Mouse (Mus musculus): ENCODE results near the gene Adam1b. TPM values are rescaled to one million over a fixed set of nuclear protein-coding genes. Genes with fewer than 3 reads are reported as not detected.
A peak's percentile ranks its signal among the peaks of the same experiment; 100 is the strongest.

Adam1b gene
- polyA plus RNA-seq (2015; fragmentation: Nextera tagmentation; extraction: Ambion mirVana): 0.06 TPM in 1 of 2 replicates, not detected in the other

- Histone ChIP-seq H3K4me1 (no peaks in the 10 kb centered on the region), H3K9me3 (replicated peaks) (no peaks in the 10 kb centered on the region), H3K4me2 (no peak within 1 kb of the TSS), H3K36me3 (no peaks in the 10 kb centered on the region), H3K27ac (replicated peaks) (no peak within 1 kb of the TSS), H3K9ac (replicated peaks) (no peak within 1 kb of the TSS), H3K27me3 (replicated peaks) (no peaks in the 10 kb centered on the region), H3K4me3 (replicated peaks) (no peak within 1 kb of the TSS)
- WGBS: 92% methylated on average over 3 of the region's 3 CpGs
- ATAC-seq (ENCODE audit: low FRiP score): no peak
These were observed at the start of gene Adam1b for GRCm38 (mm10) chr5:121503231-121503630. Gene Adam1b, minus strand, starts transcription at chr5:121503435.

- Histone ChIP-seq H3K27ac (replicated peaks) (no peak overlapping the region), H3K4me2 (no peak overlapping the region), H3K9me3 (replicated peaks) (no peaks in the 10 kb centered on the region), H3K4me3 (replicated peaks) (no peak overlapping the region), H3K4me1 (peaks cover 17% of the 10 kb centered on the region), H3K9ac (replicated peaks) (no peak overlapping the region), H3K27me3 (replicated peaks) (no peaks in the 10 kb centered on the region), H3K36me3 (no peaks in the 10 kb centered on the region)
- ATAC-seq (ENCODE audit: low FRiP score): no peak
- WGBS: 87% methylated on average over 7 of the region's 7 CpGs
These were observed 46.0 kb upstream of the Adam1b start for GRCm38 (mm10) chr5:121549196-121549595.

GRCm38 (mm10) chr5:121547084-121547483, 43.8 kb upstream of the Adam1b start:
- H3K9me3 ChIP-seq (replicated peaks): no peaks in the 10 kb centered on the region
- H3K4me2 ChIP-seq: no peak overlapping the region
- 97% methylated on average over 3 of the region's 3 CpGs for WGBS
- H3K9ac ChIP-seq (replicated peaks): no peak overlapping the region
- no peak overlapping the region for H3K4me3 ChIP-seq (replicated peaks)
- H3K27me3 ChIP-seq (replicated peaks): no peaks in the 10 kb centered on the region
- no peak overlapping the region for H3K27ac ChIP-seq (replicated peaks)
- peaks cover 37% of the 10 kb centered on the region for H3K4me1 ChIP-seq
- ATAC-seq (ENCODE audit: low FRiP score): no peak
- no peaks in the 10 kb centered on the region for H3K36me3 ChIP-seq

- H3K4me2 ChIP-seq: peak overlapping the region; percentile 94
- H3K36me3 ChIP-seq: no peaks in the 10 kb centered on the region
- H3K4me3 ChIP-seq (replicated peaks): peak overlapping the region; percentile 100
- peak overlapping the region; percentile 95 for H3K9ac ChIP-seq (replicated peaks)
- H3K27ac ChIP-seq (replicated peaks): peak overlapping the region; percentile 96
- ATAC-seq (ENCODE audit: low FRiP score): peak; percentile 33; the same call in 1 of the 2 replicates
- no peaks in the 10 kb centered on the region for H3K9me3 ChIP-seq (replicated peaks)
- H3K27me3 ChIP-seq (replicated peaks): no peaks in the 10 kb centered on the region
- 33% methylated on average over 6 of the region's 6 CpGs for WGBS
- H3K4me1 ChIP-seq: peaks cover 41% of the 10 kb centered on the region
These were observed 43.3 kb upstream of the Adam1b start for GRCm38 (mm10) chr5:121546530-121546895.

- under 1% methylated on average over 55 of the region's 55 CpGs for WGBS
These were observed 42.7 kb upstream of the Adam1b start, which contains the start of gene Mapkapk5 for GRCm38 (mm10) chr5:121545793-121546529. Gene Mapkapk5, minus strand, starts transcription at chr5:121545905.

GRCm38 (mm10) chr5:121544910-121545792, 41.9 kb upstream of the Adam1b start, which contains the start of the genes Adam1a and Gm42878:
Gene Adam1a, minus strand, starts transcription at chr5:121545482.
Gene Gm42878, minus strand, starts transcription at chr5:121545482.
- no peaks in the 10 kb centered on the region for H3K36me3 ChIP-seq
- H3K27me3 ChIP-seq (replicated peaks): no peaks in the 10 kb centered on the region
- H3K9me3 ChIP-seq (replicated peaks): no peaks in the 10 kb centered on the region
- peak within 1 kb of the TSS; percentile 95 for H3K9ac ChIP-seq (replicated peaks)
- peak; percentile 56 for ATAC-seq (ENCODE audit: low FRiP score)
- under 1% methylated on average over 53 of the region's 97 CpGs for WGBS
- peak within 1 kb of the TSS; percentile 100 for H3K4me3 ChIP-seq (replicated peaks)
- H3K4me2 ChIP-seq: peak within 1 kb of the TSS; percentile 94
- H3K27ac ChIP-seq (replicated peaks): peak within 1 kb of the TSS; percentile 96
- H3K4me1 ChIP-seq: peaks cover 46% of the 10 kb centered on the region

More at GRCm38 (mm10) chr5:121545793-121546529, 42.7 kb upstream of the Adam1b start, which contains the start of gene Mapkapk5:
- Histone ChIP-seq H3K27ac (replicated peaks) (peak within 1 kb of the TSS; percentile 96), H3K36me3 (no peaks in the 10 kb centered on the region), H3K4me1 (peaks cover 46% of the 10 kb centered on the region), H3K4me2 (peak within 1 kb of the TSS; percentile 94), H3K4me3 (replicated peaks) (peak within 1 kb of the TSS; percentile 100), H3K27me3 (replicated peaks) (no peaks in the 10 kb centered on the region), H3K9ac (replicated peaks) (peak within 1 kb of the TSS; percentile 95), H3K9me3 (replicated peaks) (no peaks in the 10 kb centered on the region)
- peak; percentile 94 for ATAC-seq (ENCODE audit: low FRiP score)

- Histone ChIP-seq H3K4me3 (replicated peaks) (no peak overlapping the region), H3K9me3 (replicated peaks) (no peaks in the 10 kb centered on the region), H3K27me3 (replicated peaks) (no peaks in the 10 kb centered on the region), H3K4me2 (0 out of 2 replicates have a peak overlapping the region, but pooled peaks have one; percentile 19), H3K36me3 (peaks cover 3% of the 10 kb centered on the region; the same call in 1 of the 2 replicates), H3K27ac (replicated peaks) (no peak overlapping the region), H3K4me1 (peaks cover 46% of the 10 kb centered on the region), H3K9ac (replicated peaks) (no peak overlapping the region)
- 83% methylated on average over 3 of the region's 3 CpGs for WGBS
- ATAC-seq (ENCODE audit: low FRiP score): no peak
These were observed 40.1 kb upstream of the Adam1b start for GRCm38 (mm10) chr5:121543370-121543769.

GRCm38 (mm10) chr5:121541235-121541634, 38.0 kb upstream of the Adam1b start:
- Histone ChIP-seq H3K9ac (replicated peaks) (no peak overlapping the region), H3K4me2 (no peak overlapping the region), H3K27me3 (replicated peaks) (no peaks in the 10 kb centered on the region), H3K4me3 (replicated peaks) (no peak overlapping the region), H3K27ac (replicated peaks) (no peak overlapping the region), H3K4me1 (peaks cover 36% of the 10 kb centered on the region), H3K36me3 (peaks cover 10% of the 10 kb centered on the region), H3K9me3 (replicated peaks) (no peaks in the 10 kb centered on the region)
- WGBS: 83% methylated on average over 7 of the region's 7 CpGs
- no peak for ATAC-seq (ENCODE audit: low FRiP score)

GRCm38 (mm10) chr5:121540066-121540465, 36.8 kb upstream of the Adam1b start:
- 95% methylated on average over 5 of the region's 5 CpGs for WGBS
- H3K9me3 ChIP-seq (replicated peaks): no peaks in the 10 kb centered on the region
- H3K9ac ChIP-seq (replicated peaks): no peak overlapping the region

GRCm38 (mm10) chr5:121537588-121537987, 34.4 kb upstream of the Adam1b start:
- no peak for ATAC-seq (ENCODE audit: low FRiP score)
- H3K4me2 ChIP-seq: no peak overlapping the region
- peaks cover 44% of the 10 kb centered on the region for H3K36me3 ChIP-seq
- H3K9me3 ChIP-seq (replicated peaks): no peaks in the 10 kb centered on the region
- WGBS: 72% methylated on average over 2 of the region's 2 CpGs
- peaks cover 13% of the 10 kb centered on the region for H3K4me1 ChIP-seq
- H3K4me3 ChIP-seq (replicated peaks): no peak overlapping the region
- H3K9ac ChIP-seq (replicated peaks): no peak overlapping the region
- H3K27ac ChIP-seq (replicated peaks): no peak overlapping the region
- no peaks in the 10 kb centered on the region for H3K27me3 ChIP-seq (replicated peaks)

More at GRCm38 (mm10) chr5:121540066-121540465, 36.8 kb upstream of the Adam1b start:
- H3K4me1 ChIP-seq: peaks cover 35% of the 10 kb centered on the region
- no peak for ATAC-seq (ENCODE audit: low FRiP score)
- H3K4me2 ChIP-seq: no peak overlapping the region
- no peak overlapping the region for H3K4me3 ChIP-seq (replicated peaks)
- no peaks in the 10 kb centered on the region for H3K27me3 ChIP-seq (replicated peaks)
- no peak overlapping the region for H3K27ac ChIP-seq (replicated peaks)
- peaks cover 22% of the 10 kb centered on the region for H3K36me3 ChIP-seq

GRCm38 (mm10) chr5:121536921-121537555, 33.8 kb upstream of the Adam1b start:
- no peaks in the 10 kb centered on the region for H3K27me3 ChIP-seq (replicated peaks)
- H3K9me3 ChIP-seq (replicated peaks): no peaks in the 10 kb centered on the region
- no peak overlapping the region for H3K27ac ChIP-seq (replicated peaks)
- H3K4me2 ChIP-seq: no peak overlapping the region
- no peak overlapping the region for H3K4me3 ChIP-seq (replicated peaks)
- ATAC-seq (ENCODE audit: low FRiP score): no peak
- no peak overlapping the region for H3K9ac ChIP-seq (replicated peaks)
- H3K36me3 ChIP-seq: peaks cover 49% of the 10 kb centered on the region
- peaks cover 8% of the 10 kb centered on the region for H3K4me1 ChIP-seq
- 58% methylated on average over 7 of the region's 7 CpGs for WGBS

Data from neural tube, embryonic 15.5 days (tissue).